Mouse (Mus musculus) lung, postnatal 36 days (tissue): ENCODE measurements around the gene Scarf1.

Source experiments
- DNase-seq: peaks from one replicate; pipeline ENCODE4 v3.0.0; 2022; ENCODE audit warnings: mixed read lengths

Scarf1 gene

DNA sequence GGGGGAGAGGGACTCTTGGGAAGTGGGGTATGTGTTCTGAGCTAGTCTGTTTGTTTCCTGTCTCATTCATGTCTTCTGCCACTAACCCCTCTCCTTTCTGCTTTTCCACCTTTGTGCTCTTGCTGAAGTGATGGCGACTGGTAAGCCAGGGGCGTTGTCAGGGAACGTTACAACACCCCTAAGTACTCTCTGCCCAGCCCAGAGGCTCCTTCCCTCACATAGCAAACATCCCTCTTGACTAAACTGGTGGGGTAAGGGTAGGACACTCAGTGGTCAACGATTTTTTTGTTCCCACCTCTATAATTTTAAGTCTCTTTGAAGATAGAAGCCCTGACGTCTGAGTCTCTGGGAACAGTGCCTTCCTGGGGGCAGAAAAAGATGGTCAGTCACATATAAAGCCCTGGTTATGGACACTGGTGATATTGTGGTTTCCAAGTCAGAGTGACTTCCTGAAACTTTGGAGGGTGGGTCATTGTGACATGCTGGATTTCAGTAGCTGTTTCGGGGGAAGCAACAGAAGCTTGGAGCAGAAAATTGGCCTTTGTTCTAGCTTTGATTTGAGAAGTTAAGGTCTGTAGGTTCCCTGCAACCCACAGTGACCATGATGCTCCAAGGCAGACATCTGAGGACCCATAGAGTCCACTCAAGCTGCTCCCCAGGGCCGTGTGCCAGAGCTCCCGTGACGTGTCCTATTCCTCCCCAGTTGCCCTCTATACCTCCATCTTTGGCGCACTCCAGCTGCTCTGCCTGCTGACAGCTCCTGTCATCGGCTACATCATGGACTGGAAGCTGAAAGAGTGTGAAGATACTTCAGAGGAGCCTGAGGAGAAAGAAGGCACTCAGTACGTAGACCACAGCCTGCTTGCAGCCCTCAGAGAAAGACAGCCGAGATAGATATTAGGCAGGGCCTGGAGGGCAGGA, 53.2 kb downstream of the Scarf1 start:
- DNase-seq = peak; percentile 66

GRCm38 (mm10) chr11:75567346-75568114, 54.2 kb downstream of the Scarf1 start:
- DNase-seq = no peak

DNA sequence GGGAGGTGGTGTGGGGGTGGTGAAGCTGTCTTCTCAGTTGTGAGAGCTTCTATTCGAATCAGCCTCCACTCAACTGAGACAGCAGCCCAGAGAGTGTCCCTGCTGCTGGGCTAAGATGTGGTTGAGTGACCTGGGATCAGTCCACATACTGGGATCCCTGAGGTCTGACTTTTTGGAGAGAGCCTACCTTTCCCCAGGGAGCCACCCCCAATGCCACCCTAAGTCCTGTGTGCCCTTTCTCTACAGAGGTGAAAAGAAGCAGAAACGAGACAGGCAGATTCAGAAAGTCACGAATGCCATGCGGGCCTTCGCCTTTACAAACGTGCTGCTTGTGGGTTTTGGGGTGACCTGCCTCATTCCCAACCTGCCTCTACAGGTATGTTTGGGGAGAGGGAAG, 54.8 kb downstream of the Scarf1 start:
- DNase-seq = no peak

GRCm38 (mm10) chr11:75568962-75569361, 55.6 kb downstream of the Scarf1 start:
- DNase-seq = no peak

- DNase-seq = peak; percentile 39
Observed at GRCm38 (mm10) chr11:75570375-75571125, 57.2 kb downstream of the Scarf1 start.

DNA sequence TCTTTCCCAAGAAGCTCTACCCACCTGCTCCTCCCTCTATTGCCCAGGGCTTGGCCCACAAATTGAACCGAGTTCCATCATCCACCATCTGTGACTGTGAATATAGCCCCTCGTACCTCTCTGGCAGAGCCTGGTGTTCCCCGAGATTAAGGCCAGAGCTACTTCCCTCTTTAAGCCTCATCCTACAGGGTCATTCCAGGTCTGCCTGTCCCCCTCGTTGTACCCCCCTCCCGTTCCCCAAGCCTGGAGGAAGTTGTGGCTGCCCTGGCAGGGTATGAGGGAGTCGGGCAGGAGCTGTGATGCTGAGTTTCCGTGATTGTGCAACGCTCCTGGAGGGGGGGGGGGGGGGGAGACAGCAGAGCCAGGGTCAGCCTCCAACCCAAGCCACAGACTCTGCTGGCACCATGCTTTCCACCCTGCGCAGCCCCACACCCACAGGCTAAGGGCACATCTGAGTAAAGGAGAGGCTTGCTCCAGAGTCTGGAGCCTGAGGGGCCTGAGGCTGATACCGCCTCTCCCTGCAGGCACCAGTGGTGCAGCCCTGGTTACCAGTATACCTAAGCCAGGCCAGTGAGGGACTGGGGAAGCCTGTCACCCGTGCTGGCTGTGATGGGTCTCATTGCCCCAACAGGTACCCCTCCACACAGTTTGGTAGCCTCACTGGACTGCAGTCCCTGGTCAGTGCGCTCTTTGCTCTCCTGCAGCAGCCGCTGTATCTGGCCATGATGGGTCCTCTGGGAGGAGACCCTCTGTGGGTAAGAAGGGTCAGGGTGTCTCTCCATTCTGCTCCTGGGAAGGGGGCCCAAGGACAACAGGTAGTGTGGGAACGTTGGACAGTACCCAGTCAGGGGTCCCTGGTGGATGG, 58.0 kb downstream of the Scarf1 start:
- peak; percentile 68 for DNase-seq

GRCm38 (mm10) chr11:75572301-75572791, 59.0 kb downstream of the Scarf1 start:
- no peak for DNase-seq

GRCm38 (mm10) chr11:75572854-75573650, 59.7 kb downstream of the Scarf1 start:
- peak; percentile 97 for DNase-seq

- DNase-seq = no peak
Observed at GRCm38 (mm10) chr11:75574378-75575123, 61.2 kb downstream of the Scarf1 start.

DNA sequence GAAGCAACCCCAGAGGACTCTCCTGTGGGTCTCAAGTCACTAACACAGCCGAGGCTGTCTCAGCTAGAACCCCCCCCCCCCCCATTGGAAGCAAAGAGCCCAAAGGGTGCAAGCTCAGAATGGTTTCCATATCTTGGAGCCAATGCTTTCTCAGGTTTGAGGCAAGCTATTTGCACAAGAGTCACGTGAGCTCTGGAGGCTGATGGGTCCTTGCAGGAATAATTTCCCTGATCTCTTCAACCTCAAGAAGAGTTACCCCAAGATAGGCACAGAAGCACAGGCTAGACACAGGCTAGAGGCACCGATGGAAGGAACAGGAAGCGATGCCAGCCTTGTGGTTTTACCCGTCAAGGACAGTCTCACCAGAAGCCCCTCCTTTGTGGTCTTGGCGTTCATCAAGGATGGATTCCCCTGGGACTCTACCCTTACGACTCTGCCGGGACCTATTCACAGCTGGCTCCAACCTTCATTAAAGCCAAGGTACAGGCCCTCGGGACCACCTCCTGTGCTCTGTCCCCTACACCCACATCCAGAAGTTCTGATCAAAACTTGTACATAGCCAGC, 62.3 kb downstream of the Scarf1 start:
- no peak for DNase-seq
